Mouse (Mus musculus) liver, embryonic 11.5 days (tissue): ENCODE measurements around the gene Ptgr2. TPM values are rescaled to one million over a fixed set of nuclear protein-coding genes. Genes with fewer than 3 reads are reported as not detected.
"Not testable (repeated sequence)": the region's sequence is repeated elsewhere in the genome, so short reads cannot be mapped to it uniquely, and the experiment has no call there.

ENCODE experiments used
- ATAC-seq: fragments of 200-750 bp; cut with Nextera tagmentation; replicated peaks from 2 replicates; pipeline ENCODE4 v1.8.0; 2017; ENCODE audit warnings: moderate number of reproducible peaks, mild to moderate bottlenecking, moderate TSS enrichment, moderate library complexity; ENCODE audit not compliant: low FRiP score
- DNase-seq: peaks from one replicate; pipeline ENCODE4 v3.0.0-alpha.2; 2017; ENCODE audit warnings: low spot score
- H3K27ac ChIP-seq: fragments of 300-500 bp; sonication (generic); 2 replicates; pipeline ENCODE4 v1.5.1; 2014; ENCODE audit warnings: mild to moderate bottlenecking, low read depth, low read length, control low read depth
- H3K27me3 ChIP-seq: fragments of 300-500 bp; sonication (generic); replicated peaks from 2 replicates; pipeline ENCODE4 v1.6.1; 2014; ENCODE audit warnings: low read length, mixed read lengths; ENCODE audit not compliant: control insufficient read depth, insufficient read depth
- H3K36me3 ChIP-seq: fragments of 300-500 bp; sonication (generic); 2 replicates; pipeline ENCODE4 v1.6.1; 2014; ENCODE audit warnings: mild to moderate bottlenecking, low read length, moderate library complexity, mixed read lengths; ENCODE audit not compliant: control insufficient read depth, insufficient read depth
- H3K4me1 ChIP-seq: fragments of 300-500 bp; sonication (generic); replicated peaks from 2 replicates; pipeline ENCODE4 v1.6.1; 2014; ENCODE audit warnings: low read length, mixed read lengths; ENCODE audit not compliant: control insufficient read depth, insufficient read depth
- H3K4me2 ChIP-seq: fragments of 300-500 bp; sonication (generic); 2 replicates; pipeline ENCODE4 v1.6.1; 2014; ENCODE audit warnings: mild to moderate bottlenecking, control low read depth, moderate library complexity
- H3K4me3 ChIP-seq: fragments of 300-500 bp; sonication (generic); 2 replicates; pipeline ENCODE4 v1.5.1; 2014; ENCODE audit warnings: low read depth, low read length, control low read depth
- H3K9ac ChIP-seq: fragments of 300-500 bp; sonication (generic); 2 replicates; pipeline ENCODE4 v1.6.1; 2014; ENCODE audit warnings: low read depth, low read length, control low read depth
- H3K9me3 ChIP-seq: fragments of 300-500 bp; sonication (generic); 2 replicates; pipeline ENCODE4 v1.6.1; 2016; ENCODE audit warnings: low read length, inconsistent platforms, mixed read lengths; ENCODE audit not compliant: control insufficient read depth
- WGBS: fragments of 180-500 bp; shearing (Covaris S2); extraction: QIAGEN DNeasy Blood & Tissue Kit; methylation state at CpG from one replicate; pipeline ENCODE4 v1.1.7; 2014; 5-methylcytosine and 5-hydroxymethylcytosine counted together
- polyA plus RNA-seq: library from polyadenylated mRNA; unstranded; fragments of >200 nt; fragmentation: Nextera tagmentation; extraction: Ambion mirVana; gene quantifications from 2 replicates; pipeline ENCODE4 v1.2.1, GENCODE M21; 2014

Gene Ptgr2
- polyA plus RNA-seq, 1 experiment from 2014 or later = 39.5 TPM

- peak within 1 kb of the TSS; percentile 78 for H3K27ac ChIP-seq
- DNase-seq (peak; percentile 86), ATAC-seq (peak; percentile 90)
- H3K36me3 ChIP-seq = 0 out of 2 replicates have a peak, but pooled peaks cover 2% of the 10 kb centered on the region
- no peaks in the 10 kb centered on the region for H3K27me3 ChIP-seq
- WGBS = under 1% methylated on average over 77 of the region's 77 CpGs
- peak within 1 kb of the TSS; percentile 94 for H3K4me3 ChIP-seq
- H3K9me3 ChIP-seq = no peaks in the 10 kb centered on the region
- peak within 1 kb of the TSS; percentile 94 for H3K9ac ChIP-seq
- peaks cover 23% of the 10 kb centered on the region for H3K4me1 ChIP-seq
- H3K4me2 ChIP-seq = peak within 1 kb of the TSS; percentile 90
Observed at GRCm38 (mm10) chr12:84316721-84317621, 31.9 kb downstream of the Ptgr2 start, which contains the start of gene Zfp410. Gene Zfp410, plus strand, starts transcription at chr12:84316852.

DNA sequence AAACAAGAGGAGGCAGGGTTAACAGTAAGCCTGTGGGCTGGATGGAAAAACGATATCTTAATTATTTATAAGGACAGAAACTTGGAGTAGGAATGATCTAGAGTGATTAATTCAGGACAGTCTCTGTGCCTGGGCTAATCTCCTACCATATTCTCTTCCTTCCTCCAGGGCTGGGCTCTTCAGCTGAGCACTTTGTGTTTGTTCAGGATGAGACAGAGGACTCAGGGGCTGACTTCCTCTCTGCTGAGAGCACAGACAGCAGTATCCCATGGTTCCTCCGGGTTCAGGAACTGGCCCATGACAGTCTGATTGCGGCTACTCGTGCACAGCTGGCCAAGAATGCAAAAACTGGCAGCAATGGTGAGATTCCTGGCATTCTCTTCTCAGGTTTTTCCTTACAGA, 42.1 kb downstream of the Ptgr2 start:
- no peak overlapping the region for H3K27ac ChIP-seq
- WGBS = 83% methylated on average over 4 of the region's 4 CpGs
- H3K4me2 ChIP-seq = no peak overlapping the region
- H3K9me3 ChIP-seq = no peaks in the 10 kb centered on the region
- H3K36me3 ChIP-seq = peaks cover 27% of the 10 kb centered on the region
- DNase-seq = no peak
- ATAC-seq = no peak
- H3K4me3 ChIP-seq = no peak overlapping the region
- no peaks in the 10 kb centered on the region for H3K4me1 ChIP-seq
- H3K27me3 ChIP-seq = no peaks in the 10 kb centered on the region
- H3K9ac ChIP-seq = no peak overlapping the region

GRCm38 (mm10) chr12:84336963-84337625, 52.1 kb downstream of the Ptgr2 start:
- Histone ChIP-seq H3K4me1 (no peaks in the 10 kb centered on the region), H3K9me3 (no peaks in the 10 kb centered on the region), H3K36me3 (peaks cover 31% of the 10 kb centered on the region), H3K4me2 (no peak overlapping the region), H3K9ac (no peak overlapping the region), H3K4me3 (no peak overlapping the region), H3K27me3 (no peaks in the 10 kb centered on the region), H3K27ac (no peak overlapping the region)
- 65% methylated on average over 11 of the region's 11 CpGs for WGBS
- DNase-seq = no peak
- no peak for ATAC-seq

GRCm38 (mm10) chr12:84347192-84347591, 62.2 kb downstream of the Ptgr2 start:
- no peak overlapping the region for H3K27ac ChIP-seq
- ATAC-seq = no peak; the same call in 1 of the 2 replicates
- H3K4me1 ChIP-seq = no peaks in the 10 kb centered on the region
- H3K4me2 ChIP-seq = no peak overlapping the region
- WGBS = 44% methylated on average over 2 of the region's 2 CpGs
- no peaks in the 10 kb centered on the region for H3K9me3 ChIP-seq
- no peaks in the 10 kb centered on the region for H3K27me3 ChIP-seq
- H3K4me3 ChIP-seq = no peak overlapping the region
- H3K9ac ChIP-seq = no peak overlapping the region
- peaks cover 13% of the 10 kb centered on the region; the same call in 1 of the 2 replicates for H3K36me3 ChIP-seq
- no peak for DNase-seq

GRCm38 (mm10) chr12:84358699-84359098, 73.7 kb downstream of the Ptgr2 start:
- peak overlapping the region; percentile 81 for H3K27ac ChIP-seq
- WGBS = 50% methylated on average over 2 of the region's 2 CpGs

GRCm38 (mm10) chr12:84361555-84362489, 76.8 kb downstream of the Ptgr2 start, which contains the start of the genes Coq6 and Fam161b:
Gene Coq6, plus strand, starts transcription at chr12:84361657.
Gene Fam161b, minus strand, starts transcription at chr12:84361833.
- peak within 1 kb of the TSS; percentile 79 for H3K9ac ChIP-seq
- H3K9me3 ChIP-seq = no peaks in the 10 kb centered on the region
- H3K4me1 ChIP-seq = peaks cover 37% of the 10 kb centered on the region
- H3K27ac ChIP-seq = peak within 1 kb of the TSS; percentile 35; the same call in 1 of the 2 replicates
- DNase-seq = peak; percentile 87
- WGBS = under 1% methylated on average over 51 of the region's 51 CpGs
- peak within 1 kb of the TSS; percentile 95 for H3K4me3 ChIP-seq
- peak; percentile 94 for ATAC-seq
- peaks cover 1% of the 10 kb centered on the region; the same call in 1 of the 2 replicates for H3K36me3 ChIP-seq
- peak within 1 kb of the TSS; percentile 84 for H3K4me2 ChIP-seq
- no peaks in the 10 kb centered on the region for H3K27me3 ChIP-seq

More at GRCm38 (mm10) chr12:84358699-84359098, 73.7 kb downstream of the Ptgr2 start:
- H3K27me3 ChIP-seq, H3K36me3 ChIP-seq, H3K9ac ChIP-seq, DNase-seq, H3K9me3 ChIP-seq: not testable (repeated sequence)
- H3K4me3 ChIP-seq = 0 out of 2 replicates have a peak overlapping the region, but pooled peaks have one; percentile 10
- H3K4me2 ChIP-seq = peak overlapping the region; percentile 55
- 0 out of 2 replicates have a peak, but pooled peaks have one; percentile 50 for ATAC-seq
- H3K4me1 ChIP-seq = peaks cover 33% of the 10 kb centered on the region

DNA sequence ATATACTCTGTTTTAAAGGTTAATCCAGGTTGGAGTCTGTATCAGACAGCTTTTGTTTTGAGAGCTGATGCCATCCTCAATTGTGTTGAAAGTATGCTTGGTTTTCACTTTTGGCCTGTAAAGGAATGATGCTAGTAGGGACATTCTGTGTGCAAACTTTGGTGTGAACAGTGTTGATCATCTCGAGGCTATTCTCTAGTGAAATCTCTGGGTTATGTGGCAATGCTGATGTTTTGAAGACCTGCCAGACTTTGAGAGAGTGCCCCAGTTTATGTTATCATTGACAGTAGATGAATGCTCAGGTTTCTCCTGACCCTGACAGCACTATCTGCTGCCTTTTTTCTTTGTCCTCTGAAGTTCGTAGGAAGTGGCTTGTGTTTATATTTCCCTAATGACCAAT, 77.8 kb downstream of the Ptgr2 start:
- H3K9ac ChIP-seq = no peak overlapping the region
- H3K4me1 ChIP-seq = peaks cover 35% of the 10 kb centered on the region
- 37% methylated on average over 2 of the region's 2 CpGs for WGBS
- H3K4me3 ChIP-seq = peak overlapping the region; percentile 95
- H3K9me3 ChIP-seq = no peaks in the 10 kb centered on the region
- ATAC-seq (no peak), DNase-seq (no peak)
- H3K36me3 ChIP-seq = peaks cover 8% of the 10 kb centered on the region; the same call in 1 of the 2 replicates
- no peaks in the 10 kb centered on the region for H3K27me3 ChIP-seq
- H3K4me2 ChIP-seq = peak overlapping the region; percentile 84
- H3K27ac ChIP-seq = no peak overlapping the region

- Histone ChIP-seq H3K4me3 (no peak overlapping the region), H3K27ac (no peak overlapping the region), H3K27me3 (no peaks in the 10 kb centered on the region), H3K36me3 (peaks cover 12% of the 10 kb centered on the region), H3K9ac (no peak overlapping the region), H3K4me1 (peaks cover 28% of the 10 kb centered on the region), H3K9me3 (no peaks in the 10 kb centered on the region), H3K4me2 (no peak overlapping the region)
- no peak for ATAC-seq
- no peak for DNase-seq
- WGBS = 72% methylated on average over 9 of the region's 9 CpGs
Observed at GRCm38 (mm10) chr12:84364291-84364690, 79.3 kb downstream of the Ptgr2 start.
